Mouse (Mus musculus): ENCODE data around the gene Tvp23a. TPM values are rescaled to one million over a fixed set of nuclear protein-coding genes. Genes with fewer than 3 reads are reported as not detected.

The Tvp23a gene
- total and polyA plus RNA-seq, 3 experiments = 0.21 to 0.98 (median 0.50) TPM

DNA sequence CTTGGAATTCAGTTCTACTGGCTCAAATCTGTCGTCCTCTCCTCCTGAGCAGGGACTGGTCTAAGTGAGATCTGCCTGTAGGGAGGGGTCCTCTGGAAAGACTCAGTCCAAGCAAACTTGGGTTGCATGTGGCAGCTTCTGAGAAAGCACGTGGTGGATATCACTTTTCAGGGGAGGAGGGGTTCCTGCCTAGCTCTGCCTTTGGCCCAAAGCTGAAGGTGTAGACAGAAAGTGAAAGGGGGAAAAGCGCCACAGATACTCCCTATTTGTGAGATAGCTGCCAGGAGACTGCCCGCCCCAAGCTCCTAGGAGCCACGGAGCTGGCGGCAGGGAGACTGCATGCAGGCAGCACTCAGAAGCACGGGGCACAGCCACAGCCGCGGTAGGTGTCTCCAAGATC lies 42.3 kb upstream of the Tvp23a start:
- Histone ChIP-seq H3K27ac (no peak overlapping the region), H3K27me3 (ENCODE audit: control insufficient read depth, insufficient read depth, low read length) (no peaks in the 10 kb centered on the region; the same call in 1 of the 2 replicates), H3K9ac (ENCODE audit: low read depth, low read length) (no peak overlapping the region), H3K4me1 (ENCODE audit: control insufficient read depth, insufficient read depth, low read length) (peaks cover 2% of the 10 kb centered on the region; the same call in 1 of the 2 replicates), H3K79me2 (replicated peaks; ENCODE audit: control insufficient read depth, insufficient read depth, low read length) (no peaks in the 10 kb centered on the region), H3K36me3 (ENCODE audit: control insufficient read depth, insufficient read depth, low read length) (no peaks in the 10 kb centered on the region), H3K4me3 (peak overlapping the region; percentile 29)
- WGBS = 4% methylated on average over 9 of the region's 9 CpGs
- TF ChIP-seq EP300 (IDR thresholded peaks at IDR 0.05; ENCODE audit: insufficient read depth, low read depth, low read length) = no peak
- DNase-seq = no peak
- intact Hi-C loops (cut with DNase I) = no loop called here

DNA sequence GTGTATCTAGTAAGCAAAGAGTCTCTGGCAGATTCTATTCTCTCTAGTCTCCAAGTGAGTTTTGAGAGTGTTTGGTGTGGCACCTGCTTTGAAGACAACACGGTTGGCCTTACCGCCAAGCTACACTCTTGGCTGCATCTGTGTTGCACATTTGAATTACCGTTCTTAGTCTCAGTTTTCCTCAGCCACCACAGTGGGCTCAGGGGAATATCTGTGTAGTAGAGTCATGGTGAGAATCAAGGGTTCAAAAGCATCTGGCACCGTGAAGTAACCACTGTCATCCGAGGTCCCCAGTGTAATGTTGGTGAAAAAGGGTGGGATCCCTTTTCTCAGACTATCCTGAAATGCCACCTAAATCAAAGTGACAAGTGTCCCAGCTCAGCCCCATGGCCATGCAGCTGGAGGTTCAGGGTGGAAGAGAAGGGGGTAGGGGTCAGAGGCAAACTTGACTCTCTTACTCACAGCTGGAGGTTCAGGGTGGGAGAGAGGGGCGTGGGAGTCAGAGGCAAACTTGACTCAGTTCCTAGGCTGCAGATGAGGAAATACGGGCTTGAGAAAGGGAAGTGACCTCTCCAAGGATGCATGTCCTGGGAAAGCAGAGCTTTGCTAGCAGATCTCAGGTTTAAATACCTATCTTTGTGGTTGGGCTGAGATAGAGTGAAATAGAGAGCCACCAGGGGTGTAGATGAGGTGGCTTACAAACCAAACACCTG lies 41.8 kb upstream of the Tvp23a start:
- no peaks in the 10 kb centered on the region; the same call in 1 of the 2 replicates for H3K27me3 ChIP-seq (ENCODE audit: control insufficient read depth, insufficient read depth, low read length)
- no peak overlapping the region for H3K4me3 ChIP-seq
- no peak overlapping the region for H3K9ac ChIP-seq (ENCODE audit: low read depth, low read length)
- DNase-seq = no peak
- WGBS = 66% methylated on average over 7 of the region's 7 CpGs
- no peak overlapping the region for H3K27ac ChIP-seq
- no peaks in the 10 kb centered on the region for H3K36me3 ChIP-seq (ENCODE audit: control insufficient read depth, insufficient read depth, low read length)
- intact Hi-C loops (cut with DNase I) = no loop called here
- peaks cover 2% of the 10 kb centered on the region; the same call in 1 of the 2 replicates for H3K4me1 ChIP-seq (ENCODE audit: control insufficient read depth, insufficient read depth, low read length)
- TF ChIP-seq CTCF (IDR thresholded peaks at IDR 0.05) (no peak), POLR2A (IDR thresholded peaks at IDR 0.05; ENCODE audit: insufficient read depth, low read depth, low read length) (no peak), EP300 (IDR thresholded peaks at IDR 0.05; ENCODE audit: insufficient read depth, low read depth, low read length) (no peak)
- H3K79me2 ChIP-seq (replicated peaks; ENCODE audit: control insufficient read depth, insufficient read depth, low read length) = no peaks in the 10 kb centered on the region

DNA sequence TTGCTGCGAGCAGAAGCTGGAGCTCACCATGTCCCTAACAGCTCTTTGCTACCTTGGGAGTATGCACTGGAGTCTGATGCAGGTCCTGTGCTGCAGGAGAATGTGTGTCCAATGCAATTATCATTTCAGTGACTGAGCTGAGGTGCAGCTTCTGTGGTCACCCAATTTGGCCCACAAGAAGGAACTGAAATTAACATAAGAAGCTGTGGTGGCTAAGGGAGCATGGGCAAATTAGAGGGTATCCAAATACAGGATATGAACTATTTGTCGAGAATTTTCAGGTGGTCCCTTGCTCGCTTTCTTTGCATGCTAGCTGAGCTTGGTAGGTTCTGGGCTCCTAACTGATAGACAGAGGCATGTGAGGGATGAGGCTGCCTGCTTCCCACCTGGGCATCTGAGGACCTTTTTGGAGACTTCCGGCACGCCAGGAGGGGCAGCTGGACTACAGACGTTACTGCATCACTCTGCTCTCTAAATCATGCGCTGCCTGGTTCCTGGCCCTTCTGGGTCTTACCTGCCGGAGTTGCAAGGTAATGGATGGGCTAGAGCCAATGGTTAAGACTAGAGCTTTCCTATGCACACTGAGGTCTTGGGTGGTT lies 40.8 kb upstream of the Tvp23a start:
- DNase-seq = no peak
- 83% methylated on average over 8 of the region's 8 CpGs for WGBS
- Histone ChIP-seq H3K4me3 (no peak overlapping the region), H3K9ac (ENCODE audit: low read depth, low read length) (no peak overlapping the region), H3K36me3 (ENCODE audit: control insufficient read depth, insufficient read depth, low read length) (no peaks in the 10 kb centered on the region), H3K4me1 (ENCODE audit: control insufficient read depth, insufficient read depth, low read length) (peaks cover 2% of the 10 kb centered on the region; the same call in 1 of the 2 replicates), H3K27me3 (ENCODE audit: control insufficient read depth, insufficient read depth, low read length) (no peaks in the 10 kb centered on the region; the same call in 1 of the 2 replicates), H3K79me2 (replicated peaks; ENCODE audit: control insufficient read depth, insufficient read depth, low read length) (no peaks in the 10 kb centered on the region), H3K27ac (no peak overlapping the region)
- intact Hi-C loops (cut with DNase I) = no loop called here
- no peak for TF ChIP-seq EP300 (IDR thresholded peaks at IDR 0.05; ENCODE audit: insufficient read depth, low read depth, low read length)
- TF ChIP-seq CTCF (IDR thresholded peaks at IDR 0.05) = no peak
- TF ChIP-seq POLR2A (IDR thresholded peaks at IDR 0.05; ENCODE audit: insufficient read depth, low read depth, low read length) = no peak

DNA sequence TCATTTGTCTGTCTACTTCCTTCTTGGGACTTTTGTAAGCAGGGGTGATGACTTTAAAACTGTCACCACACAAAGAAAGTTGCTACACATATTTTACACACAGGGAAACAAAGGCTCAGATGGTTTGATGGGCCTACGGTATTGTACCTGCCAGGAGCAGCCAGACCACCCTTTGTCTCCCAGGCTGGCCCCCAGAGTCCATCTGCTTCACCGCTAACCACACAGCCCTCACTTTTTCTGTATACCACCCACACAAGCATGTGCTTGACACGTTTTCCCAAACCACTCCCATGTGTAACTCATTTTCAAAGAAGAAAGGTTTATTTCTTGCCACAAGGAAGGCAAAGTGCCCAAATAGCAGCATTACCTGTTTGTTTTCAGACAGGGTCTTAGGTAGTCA lies 39.8 kb upstream of the Tvp23a start:
- H3K4me1 ChIP-seq (ENCODE audit: control insufficient read depth, insufficient read depth, low read length) = peaks cover 2% of the 10 kb centered on the region; the same call in 1 of the 2 replicates
- H3K27ac ChIP-seq = no peak overlapping the region
- H3K9ac ChIP-seq (ENCODE audit: low read depth, low read length) = no peak overlapping the region
- no peaks in the 10 kb centered on the region; the same call in 1 of the 2 replicates for H3K27me3 ChIP-seq (ENCODE audit: control insufficient read depth, insufficient read depth, low read length)
- WGBS = 63% methylated on average over 3 of the region's 3 CpGs
- H3K79me2 ChIP-seq (replicated peaks; ENCODE audit: control insufficient read depth, insufficient read depth, low read length) = no peaks in the 10 kb centered on the region
- H3K36me3 ChIP-seq (ENCODE audit: control insufficient read depth, insufficient read depth, low read length) = no peaks in the 10 kb centered on the region
- no peak overlapping the region for H3K4me3 ChIP-seq
- no peak for DNase-seq
- intact Hi-C loops (cut with DNase I) = no loop called here
- TF ChIP-seq EP300 (IDR thresholded peaks at IDR 0.05; ENCODE audit: insufficient read depth, low read depth, low read length) (no peak), CTCF (IDR thresholded peaks at IDR 0.05) (no peak), POLR2A (IDR thresholded peaks at IDR 0.05; ENCODE audit: insufficient read depth, low read depth, low read length) (no peak)

DNA sequence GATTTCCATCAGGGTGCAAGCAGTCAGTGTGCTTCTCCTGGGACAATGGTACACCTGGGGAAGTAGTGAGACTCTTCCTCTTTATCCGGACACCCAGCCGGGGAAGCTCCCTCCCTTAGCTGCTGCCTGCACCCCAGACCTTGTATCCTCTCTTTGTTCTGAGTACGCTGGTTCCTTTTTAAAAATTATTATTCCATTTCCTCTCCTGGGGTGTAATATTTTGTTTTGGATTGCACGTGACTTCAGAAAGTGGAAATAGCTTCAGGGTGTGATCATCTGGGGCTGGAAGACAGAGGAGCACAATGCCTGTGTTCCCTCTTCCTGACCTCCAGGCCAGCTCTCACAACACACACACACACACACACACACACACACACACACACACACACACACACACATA lies 35.2 kb upstream of the Tvp23a start:
- Histone ChIP-seq H3K27me3 (ENCODE audit: control insufficient read depth, insufficient read depth, low read length) (no peaks in the 10 kb centered on the region), H3K27ac (no peak overlapping the region), H3K4me3 (no peak overlapping the region), H3K4me1 (ENCODE audit: control insufficient read depth, insufficient read depth, low read length) (no peaks in the 10 kb centered on the region), H3K79me2 (replicated peaks; ENCODE audit: control insufficient read depth, insufficient read depth, low read length) (no peaks in the 10 kb centered on the region), H3K9ac (ENCODE audit: low read depth, low read length) (no peak overlapping the region), H3K36me3 (ENCODE audit: control insufficient read depth, insufficient read depth, low read length) (no peaks in the 10 kb centered on the region)
- no peak for TF ChIP-seq EP300 (IDR thresholded peaks at IDR 0.05; ENCODE audit: insufficient read depth, low read depth, low read length)
- TF ChIP-seq CTCF (IDR thresholded peaks at IDR 0.05) = no peak
- no peak for TF ChIP-seq POLR2A (IDR thresholded peaks at IDR 0.05; ENCODE audit: insufficient read depth, low read depth, low read length)
- 31% methylated on average over 4 of the region's 4 CpGs for WGBS
- DNase-seq = no peak
- intact Hi-C loops (cut with DNase I) = no loop called here

DNA sequence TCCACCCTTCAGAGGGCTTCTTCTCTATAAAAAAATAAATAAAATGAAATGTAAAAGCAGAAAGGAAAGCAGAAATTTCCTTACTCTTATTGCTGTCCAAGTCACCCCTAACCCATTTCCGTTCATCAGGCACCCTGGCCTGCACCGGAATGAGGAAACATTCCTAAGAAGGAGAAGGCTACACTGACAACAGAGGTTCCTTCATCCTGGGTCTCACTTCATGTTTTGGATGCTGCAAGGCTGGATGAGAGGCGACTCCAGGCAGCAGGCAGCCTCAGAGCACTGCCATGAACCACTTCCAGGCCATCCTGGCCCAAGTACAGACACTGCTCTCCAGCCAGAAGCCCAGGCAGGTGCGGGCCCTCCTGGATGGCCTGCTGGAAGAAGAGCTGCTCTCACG lies 32.7 kb upstream of the Tvp23a start, which contains the start of gene Ciita:
Ciita (plus strand) TSS at position 203 of the 400 bp plus-strand sequence.
- WGBS = 69% methylated on average over 5 of the region's 5 CpGs
- DNase-seq = no peak
- H3K27ac ChIP-seq = no peak within 1 kb of the TSS
- no peaks in the 10 kb centered on the region for H3K36me3 ChIP-seq (ENCODE audit: control insufficient read depth, insufficient read depth, low read length)
- no peak within 1 kb of the TSS for H3K4me3 ChIP-seq
- no peak within 1 kb of the TSS for H3K9ac ChIP-seq (ENCODE audit: low read depth, low read length)
- H3K4me1 ChIP-seq (ENCODE audit: control insufficient read depth, insufficient read depth, low read length) = no peaks in the 10 kb centered on the region
- TF ChIP-seq CTCF (IDR thresholded peaks at IDR 0.05) = no peak
- no peak for TF ChIP-seq EP300 (IDR thresholded peaks at IDR 0.05; ENCODE audit: insufficient read depth, low read depth, low read length)
- TF ChIP-seq POLR2A (IDR thresholded peaks at IDR 0.05; ENCODE audit: insufficient read depth, low read depth, low read length) = no peak
- no peaks in the 10 kb centered on the region for H3K27me3 ChIP-seq (ENCODE audit: control insufficient read depth, insufficient read depth, low read length)
- no peaks in the 10 kb centered on the region for H3K79me2 ChIP-seq (replicated peaks; ENCODE audit: control insufficient read depth, insufficient read depth, low read length)
- intact Hi-C loops (cut with DNase I) = no loop called here
